Mouse (Mus musculus) NIH3T3 (cell line): Measurements from ENCODE around the gene Neu4.
"Not testable (repeated sequence)": the region's sequence is repeated elsewhere in the genome, so short reads cannot be mapped to it uniquely, and the experiment has no call there.

Experiments
- DNase-seq: peaks from one replicate; pipeline ENCODE4 v3.0.0-alpha.2; 2012; ENCODE audit warnings: low read depth

Neu4 gene

DNA sequence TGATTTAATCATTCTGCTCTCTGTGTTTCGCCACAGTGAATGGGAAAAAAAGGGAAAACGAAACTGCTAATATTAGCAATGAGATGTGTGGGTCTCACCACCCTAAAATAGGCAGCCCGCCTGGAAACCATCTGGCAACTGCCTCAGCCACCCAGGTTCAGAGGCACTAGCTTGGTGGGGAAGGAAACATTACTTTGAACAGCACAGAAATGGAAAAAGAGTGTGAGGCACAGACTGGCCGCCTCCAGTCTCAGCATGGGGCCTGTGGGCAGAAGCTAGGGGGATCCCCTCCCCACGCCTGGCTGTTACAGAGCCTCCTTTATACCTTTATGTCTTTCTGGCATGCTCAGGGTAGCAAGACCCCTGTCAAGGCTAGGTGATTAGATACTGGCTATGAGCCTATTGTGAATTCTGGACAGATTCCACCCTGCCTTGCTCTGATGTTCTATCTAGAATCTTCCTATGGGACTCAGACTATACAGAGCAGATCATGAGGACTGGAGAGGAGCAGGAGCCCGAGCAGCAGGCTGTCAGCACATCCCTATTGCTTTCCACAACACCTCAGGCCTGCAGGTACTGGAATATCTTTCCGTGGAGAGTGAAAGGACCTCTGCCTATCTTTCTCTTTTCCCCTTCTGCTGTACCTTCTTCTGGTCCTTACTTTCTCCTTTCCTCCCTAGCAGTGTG, 33.4 kb downstream of the Neu4 start:
- peak; percentile 39 for DNase-seq

DNA sequence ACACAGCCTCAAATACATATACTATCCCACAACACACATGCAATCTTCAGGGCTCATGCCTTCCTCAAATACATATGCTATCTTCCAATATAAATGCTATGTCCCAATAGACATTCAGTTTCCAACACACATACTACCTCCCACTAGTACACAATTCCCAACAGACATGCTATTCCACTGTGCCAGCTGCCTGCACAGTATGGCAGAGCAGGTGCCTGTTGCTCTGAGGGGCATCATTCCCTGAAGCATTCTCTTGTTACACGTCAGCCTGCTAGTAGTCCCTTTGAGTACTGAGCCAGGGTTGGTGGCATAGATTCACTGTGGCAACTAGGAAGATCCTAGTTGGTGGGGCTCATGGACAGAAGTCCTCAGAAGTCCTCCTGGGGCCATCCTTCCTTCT, 34.2 kb downstream of the Neu4 start:
- no peak for DNase-seq

DNA sequence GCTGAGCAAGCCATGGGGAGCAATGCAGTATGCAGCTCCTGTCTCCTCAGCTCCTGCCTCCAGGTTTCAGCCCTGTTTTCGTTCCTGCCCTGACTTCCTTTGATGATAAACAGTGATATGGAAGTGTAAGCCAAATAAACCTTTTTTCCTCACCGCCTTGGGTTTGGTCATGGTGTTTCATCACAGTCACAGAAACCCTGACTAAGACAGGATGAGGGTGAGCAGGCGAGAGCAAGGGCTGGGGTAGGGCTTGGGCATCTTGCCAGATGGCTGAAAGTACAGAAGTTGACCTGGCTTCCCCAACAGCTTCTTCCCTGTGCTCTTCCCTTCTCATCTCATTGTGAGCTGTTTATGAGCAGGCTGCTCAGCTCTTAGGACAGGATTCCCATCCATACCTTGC, 35.7 kb downstream of the Neu4 start:
- no peak for DNase-seq

DNA sequence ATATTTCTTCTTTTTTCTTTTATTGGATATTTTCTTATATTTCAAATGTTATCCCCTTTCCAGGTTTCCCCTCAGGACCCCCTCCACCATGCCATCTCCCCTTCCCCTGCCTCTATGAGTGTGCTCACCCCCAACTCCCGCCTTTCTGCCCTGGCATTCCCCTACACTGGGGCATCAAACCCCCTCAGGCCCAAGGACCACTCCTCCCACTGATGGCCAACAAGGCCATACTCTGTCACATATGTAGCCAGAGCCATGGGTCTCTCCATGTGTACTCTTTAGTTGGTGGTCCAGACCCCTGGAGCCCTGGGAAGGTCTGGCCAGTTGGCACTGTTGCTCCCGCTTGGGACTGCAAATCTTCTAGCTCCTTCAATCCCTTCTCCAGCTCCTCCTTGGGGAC, 37.1 kb downstream of the Neu4 start:
- no peak for DNase-seq

DNA sequence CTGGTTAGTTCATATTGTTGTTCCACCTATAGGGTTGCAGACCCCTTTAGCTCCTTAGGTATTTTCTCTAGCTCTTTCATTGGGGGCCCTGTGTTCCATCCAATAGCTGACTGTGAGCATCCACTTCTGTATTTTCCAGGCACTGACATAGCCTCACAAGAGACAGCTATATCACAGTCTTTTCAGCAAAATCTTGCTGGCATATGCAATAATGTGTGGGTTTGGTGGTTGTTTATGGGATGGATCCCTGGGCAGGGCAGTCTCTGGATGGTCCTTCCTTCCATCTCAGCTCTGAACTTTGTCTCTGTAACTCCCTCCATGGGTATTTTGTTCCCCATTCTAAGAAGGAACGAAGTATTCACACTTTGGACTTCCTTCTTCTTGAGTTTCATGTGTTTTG, 38.0 kb downstream of the Neu4 start:
- not testable (repeated sequence) for DNase-seq

DNA sequence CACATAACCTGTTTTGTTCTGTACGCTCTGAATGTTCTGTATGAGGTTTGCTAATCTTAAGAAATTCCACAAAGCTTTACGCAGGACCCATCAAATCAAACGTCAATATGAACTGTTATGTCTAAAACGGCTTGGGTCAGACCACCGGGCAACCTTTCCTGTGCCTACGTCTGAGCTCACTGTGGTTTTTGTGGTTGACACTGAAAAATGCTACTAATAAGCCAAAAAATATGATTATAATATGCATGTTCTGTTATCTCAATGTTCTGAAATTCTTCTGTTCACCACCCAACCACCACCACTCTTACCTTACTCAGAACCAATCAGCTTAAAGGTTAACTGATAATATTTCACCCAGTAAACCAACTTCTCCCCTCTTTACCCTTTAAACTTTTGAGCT, 54.5 kb downstream of the Neu4 start:
- no peak for DNase-seq

DNA sequence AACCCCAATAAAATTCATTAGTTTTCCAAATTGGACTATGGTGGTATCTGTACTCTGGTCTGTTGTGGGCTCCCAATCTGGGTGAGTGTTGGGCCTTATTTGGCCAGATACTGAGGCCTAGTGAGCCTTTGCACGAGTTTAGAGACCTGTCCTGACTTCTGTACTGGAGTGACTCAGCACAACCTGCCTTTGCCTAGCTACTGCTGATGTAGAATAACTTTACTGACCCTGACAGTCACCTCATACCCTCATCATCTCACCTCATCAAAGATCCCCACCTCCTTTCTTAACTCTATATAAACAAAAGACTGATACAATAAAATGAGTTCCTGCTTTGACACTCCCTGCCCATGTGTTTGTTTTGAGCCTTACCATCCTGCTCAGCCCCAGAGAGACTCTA, 56.5 kb downstream of the Neu4 start:
- no peak for DNase-seq
